Mouse (Mus musculus): ENCODE data around the gene Pycard.

DNA sequence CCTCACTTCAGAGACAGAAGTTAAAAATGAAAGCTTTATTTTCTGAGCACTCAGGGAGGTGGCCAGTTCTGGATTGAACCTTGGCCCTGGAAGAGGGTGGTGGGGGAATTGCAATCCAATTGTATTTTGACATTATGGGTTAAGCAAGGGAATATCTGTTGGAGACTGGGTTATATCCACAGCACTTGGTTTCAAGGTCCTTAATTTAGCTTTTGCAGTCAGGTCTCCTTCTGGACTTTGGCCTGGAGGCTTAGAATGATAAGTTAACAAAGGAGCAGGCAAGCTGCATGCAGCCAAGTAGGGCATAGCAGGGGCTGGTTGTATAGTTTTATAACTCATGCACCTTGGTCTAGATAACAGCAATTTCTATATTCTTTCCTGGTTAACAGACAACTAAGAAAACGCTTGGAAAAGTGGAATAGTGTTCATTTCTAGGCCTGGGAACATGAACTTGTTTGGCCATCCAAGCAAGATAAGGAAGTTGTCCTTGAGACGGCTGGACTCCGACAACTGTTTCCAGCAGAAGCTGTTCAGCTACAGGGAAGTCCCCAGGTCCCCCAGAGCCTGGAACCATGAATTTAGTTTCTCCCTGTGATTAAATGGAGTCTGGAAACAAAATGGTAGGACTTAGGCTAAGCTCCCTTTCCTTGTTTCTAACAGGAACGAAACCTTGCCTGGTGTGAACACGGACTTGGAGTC lies 38.8 kb upstream of the Pycard start:
- TF ChIP-seq POLR2A (IDR thresholded peaks at IDR 0.05; ENCODE audit: low read depth, low read length) (no peak), CTCF (conservative IDR thresholded peaks at IDR 0.05; ENCODE audit: insufficient read depth, insufficient read length, low read depth, low read length) (no peak)
